Mouse (Mus musculus) kidney, postnatal 36 days (tissue): ENCODE measurements around the gene 4933430I17Rik.
A peak's percentile ranks its signal among the peaks of the same experiment; 100 is the strongest.

Experiments used
- DNase-seq, 2 experiments: peaks; one replicate each; pipeline ENCODE4 v3.0.0; 2021 to 2022; ENCODE audit warnings: mixed read lengths in 2 of 2

4933430I17Rik gene

GRCm38 (mm10) chr4:62505991-62506390 is 19.2 kb upstream of the 4933430I17Rik start:
- DNase-seq = no peak

- peak; percentile 68 to 69 for DNase-seq
Measured at GRCm38 (mm10) chr4:62506798-62507197, 18.4 kb upstream of the 4933430I17Rik start.

- DNase-seq = peak; percentile 46 to 64
Measured at GRCm38 (mm10) chr4:62508839-62509238, 16.3 kb upstream of the 4933430I17Rik start.

GRCm38 (mm10) chr4:62509946-62510345 is 15.2 kb upstream of the 4933430I17Rik start:
- peak; percentile 91 to 92 for DNase-seq

GRCm38 (mm10) chr4:62513998-62514506 is 11.1 kb upstream of the 4933430I17Rik start:
- DNase-seq = no peak

- DNase-seq = no peak
Measured at GRCm38 (mm10) chr4:62514995-62515394, 10.2 kb upstream of the 4933430I17Rik start.

GRCm38 (mm10) chr4:62515490-62515889 is 9.7 kb upstream of the 4933430I17Rik start:
- peak in 1 of 2 experiments; percentile 36 for DNase-seq

- peak; percentile 81 to 83 for DNase-seq
Measured at GRCm38 (mm10) chr4:62516079-62516478, 9.1 kb upstream of the 4933430I17Rik start.

- DNase-seq = no peak
Measured at GRCm38 (mm10) chr4:62516579-62516978, 8.6 kb upstream of the 4933430I17Rik start.

- no peak for DNase-seq
Measured at GRCm38 (mm10) chr4:62517046-62517445, 8.1 kb upstream of the 4933430I17Rik start.

GRCm38 (mm10) chr4:62517538-62518415 is 7.4 kb upstream of the 4933430I17Rik start:
- DNase-seq = no peak

- DNase-seq = peak; percentile 72 to 82
Measured at GRCm38 (mm10) chr4:62518416-62519121, 6.6 kb upstream of the 4933430I17Rik start.

- no peak for DNase-seq
Measured at GRCm38 (mm10) chr4:62519122-62519848, 5.9 kb upstream of the 4933430I17Rik start.

- peak; percentile 96 to 97 for DNase-seq
Measured at GRCm38 (mm10) chr4:62519849-62520233, 5.3 kb upstream of the 4933430I17Rik start, which contains the start of gene Alad. Gene Alad, minus strand, starts transcription at chr4:62519918.

- no peak for DNase-seq
Measured at GRCm38 (mm10) chr4:62520892-62521400, 4.2 kb upstream of the 4933430I17Rik start.

- no peak for DNase-seq
Measured at GRCm38 (mm10) chr4:62525489-62525811, 281 bp downstream of the 4933430I17Rik start.

- DNase-seq = no peak
Measured at GRCm38 (mm10) chr4:62526256-62526655, 1.1 kb downstream of the 4933430I17Rik start.

- DNase-seq = no peak
Measured at GRCm38 (mm10) chr4:62527655-62528054, 2.5 kb downstream of the 4933430I17Rik start.

- no peak for DNase-seq
Measured at GRCm38 (mm10) chr4:62533729-62534128, 8.6 kb downstream of the 4933430I17Rik start.

GRCm38 (mm10) chr4:62541802-62542201 is 16.6 kb downstream of the 4933430I17Rik start:
- DNase-seq = no peak

- DNase-seq = no peak
Measured at GRCm38 (mm10) chr4:62543782-62544181, 18.6 kb downstream of the 4933430I17Rik start.

- DNase-seq = no peak
Measured at GRCm38 (mm10) chr4:62544801-62545200, 19.6 kb downstream of the 4933430I17Rik start.

GRCm38 (mm10) chr4:62551966-62552365 is 26.8 kb downstream of the 4933430I17Rik start:
- DNase-seq = no peak
